Mouse (Mus musculus): ENCODE data around the gene Gm17720. TPM values are rescaled to one million over a fixed set of nuclear protein-coding genes. Genes with fewer than 3 reads are reported as not detected.
"Not testable (repeated sequence)": the region's sequence is repeated elsewhere in the genome, so short reads cannot be mapped to it uniquely, and the experiment has no call there.

The Gm17720 gene
- polyA plus RNA-seq, 1 experiment from 2014 or later: not detected

DNA sequence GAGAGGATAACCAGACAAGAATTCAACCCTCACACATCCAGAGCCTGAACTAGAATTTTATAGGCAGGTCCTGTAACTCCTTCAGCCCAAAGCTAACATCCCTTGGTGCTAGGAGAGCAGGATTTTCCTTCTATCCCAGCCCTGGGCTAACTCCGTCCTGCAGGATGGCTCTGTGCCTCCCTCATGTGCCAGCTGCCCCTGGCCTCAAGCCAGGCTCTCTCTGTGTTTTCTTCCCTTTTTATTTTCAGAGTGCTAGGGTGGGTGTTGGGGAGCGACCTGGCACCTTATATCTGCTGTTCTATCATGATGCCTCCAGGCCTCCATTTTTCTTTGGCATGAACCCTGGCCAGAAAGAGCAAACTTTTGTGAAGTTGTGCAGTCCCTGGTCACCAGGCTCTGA lies 66.4 kb downstream of the Gm17720 start:
- Histone ChIP-seq H3K9ac (replicated peaks) (no peak overlapping the region), H3K36me3 (no peaks in the 10 kb centered on the region), H3K4me2 (replicated peaks) (no peak overlapping the region), H3K9me3 (no peaks in the 10 kb centered on the region), H3K27ac (no peak overlapping the region), H3K27me3 (no peaks in the 10 kb centered on the region), H3K4me1 (replicated peaks) (peaks cover 11% of the 10 kb centered on the region), H3K4me3 (replicated peaks) (no peak overlapping the region)
- WGBS: 64% methylated on average over 2 of the region's 2 CpGs
- ATAC-seq: no peak

DNA sequence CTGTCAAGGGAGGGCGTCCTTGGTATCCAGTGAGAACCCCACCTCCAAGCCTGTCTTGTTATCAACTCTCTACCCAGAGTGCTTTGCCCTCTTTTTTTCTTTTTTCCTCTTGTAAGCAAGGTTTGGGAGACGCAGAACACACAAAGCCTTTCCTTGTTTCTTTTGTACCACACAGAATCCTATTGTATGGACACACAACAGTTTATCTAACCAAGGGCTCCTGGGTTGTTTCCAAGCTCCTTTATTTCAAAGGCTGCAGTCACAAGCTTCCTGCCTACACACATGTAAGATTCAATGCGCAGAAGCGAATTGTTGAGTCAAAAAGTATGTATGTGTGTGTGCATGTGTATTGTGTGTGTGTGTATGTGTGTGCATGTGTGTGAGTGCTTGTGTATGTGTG lies 68.2 kb downstream of the Gm17720 start:
- H3K36me3 ChIP-seq: no peaks in the 10 kb centered on the region
- WGBS: 57% methylated on average over 4 of the region's 4 CpGs
- no peak overlapping the region for H3K9ac ChIP-seq (replicated peaks)
- no peak overlapping the region for H3K4me3 ChIP-seq (replicated peaks)
- no peak overlapping the region for H3K27ac ChIP-seq
- peaks cover 2% of the 10 kb centered on the region; the same call in 1 of the 2 replicates for H3K9me3 ChIP-seq
- peaks cover 11% of the 10 kb centered on the region for H3K4me1 ChIP-seq (replicated peaks)
- H3K27me3 ChIP-seq: no peaks in the 10 kb centered on the region
- no peak for ATAC-seq
- no peak overlapping the region for H3K4me2 ChIP-seq (replicated peaks)

GRCm38 (mm10) chr8:110033771-110034170 lies 68.8 kb downstream of the Gm17720 start:
- 32% methylated on average over 8 of the region's 8 CpGs for WGBS
- H3K36me3 ChIP-seq: not testable (repeated sequence)

More at GRCm38 (mm10) chr8:110033771-110034170, 68.8 kb downstream of the Gm17720 start:
- not testable (repeated sequence) for H3K4me2 ChIP-seq (replicated peaks); H3K9me3 ChIP-seq; H3K27me3 ChIP-seq; H3K9ac ChIP-seq (replicated peaks); H3K27ac ChIP-seq; ATAC-seq; H3K4me3 ChIP-seq (replicated peaks)
- H3K4me1 ChIP-seq (replicated peaks): peaks cover 11% of the 10 kb centered on the region

Other genes with a start within 250 kb of the Gm17720 start
- gene Phlpp2, start 234.2 kb downstream of the Gm17720 start, polyA plus RNA-seq (2015; fragmentation: Nextera tagmentation; extraction: Ambion mirVana): 3.8 and 3.9 TPM in 2 replicates
- 1.1 and 1.3 TPM in 2 replicates for gene Marveld3, start 140.6 kb downstream of the Gm17720 start, polyA plus RNA-seq (2015; fragmentation: Nextera tagmentation; extraction: Ambion mirVana)
- not detected in 2 replicates for gene Tat, start 112.3 kb downstream of the Gm17720 start, polyA plus RNA-seq (2015; fragmentation: Nextera tagmentation; extraction: Ambion mirVana)
- not detected in 2 replicates for gene Chst4, start 63.0 kb downstream of the Gm17720 start, polyA plus RNA-seq (2015; fragmentation: Nextera tagmentation; extraction: Ambion mirVana)
- 19.8 and 20.3 TPM in 2 replicates for gene Zfp612, start 23.0 kb downstream of the Gm17720 start, polyA plus RNA-seq (2015; fragmentation: Nextera tagmentation; extraction: Ambion mirVana)
- not detected in 2 replicates for gene Gm21964, start 1.5 kb downstream of the Gm17720 start, polyA plus RNA-seq (2015; fragmentation: Nextera tagmentation; extraction: Ambion mirVana)
- 39.6 and 57.6 TPM in 2 replicates for gene Calb2, start 65.5 kb upstream of the Gm17720 start, polyA plus RNA-seq (2015; fragmentation: Nextera tagmentation; extraction: Ambion mirVana)
- 12.8 and 14.6 TPM in 2 replicates for gene Cmtr2, start 112.9 kb upstream of the Gm17720 start, polyA plus RNA-seq (2015; fragmentation: Nextera tagmentation; extraction: Ambion mirVana)
- gene Hydin, start 164.2 kb upstream of the Gm17720 start, polyA plus RNA-seq (2015; fragmentation: Nextera tagmentation; extraction: Ambion mirVana): 0.26 and 0.34 TPM in 2 replicates